Mouse (Mus musculus) liver, adult 2 months (tissue): ENCODE measurements around the gene Shkbp1. TPM values are rescaled to one million over a fixed set of nuclear protein-coding genes. Genes with fewer than 3 reads are reported as not detected.

Source experiments
- DNase-seq: peaks from one replicate; pipeline ENCODE4 v3.0.0-alpha.2; 2011; ENCODE audit warnings: low read depth, low spot score; ENCODE audit errors: extremely low read depth
- H3K27ac ChIP-seq: fragments of 200-500 bp; replicated peaks from 2 replicates; pipeline ENCODE4 v1.5.1; 2012; ENCODE audit warnings: low read depth, mild to moderate bottlenecking, control low read depth, inconsistent platforms, low read length; ENCODE audit not compliant: insufficient read depth
- H3K27me3 ChIP-seq: fragments of 200-500 bp; 2 replicates; pipeline ENCODE4 v1.6.1; 2012; ENCODE audit warnings: mild to moderate bottlenecking, moderate library complexity, low read length, inconsistent platforms; ENCODE audit not compliant: control insufficient read depth, insufficient read depth
- H3K36me3 ChIP-seq: fragments of 200-500 bp; 2 replicates; pipeline ENCODE4 v1.6.1; 2012; ENCODE audit warnings: low read length, inconsistent platforms; ENCODE audit not compliant: control insufficient read depth, insufficient read depth
- H3K4me1 ChIP-seq: fragments of 200-500 bp; 2 replicates; pipeline ENCODE4 v1.6.1; 2011; ENCODE audit warnings: low read length; ENCODE audit not compliant: control insufficient read depth, insufficient read depth
- H3K4me3 ChIP-seq: fragments of 200-500 bp; 2 replicates; pipeline ENCODE4 v1.5.1; 2011; ENCODE audit warnings: low read depth, mild to moderate bottlenecking, control low read depth, low read length, moderate library complexity; ENCODE audit not compliant: insufficient read depth
- H3K79me2 ChIP-seq: fragments of 200-500 bp; 2 replicates; pipeline ENCODE4 v1.6.1; 2012; ENCODE audit warnings: inconsistent platforms, mild to moderate bottlenecking, low read length, moderate library complexity; ENCODE audit not compliant: control insufficient read depth, insufficient read depth
- H3K9ac ChIP-seq: fragments of 200-500 bp; 2 replicates; pipeline ENCODE4 v1.6.1; 2012; ENCODE audit warnings: low read depth, mild to moderate bottlenecking, control low read depth, inconsistent platforms, low read length
- CTCF ChIP-seq: fragments of 200-500 bp; IDR thresholded peaks from 2 replicates; pipeline ENCODE4 v1.5.1; 2011; ENCODE audit warnings: low read depth, low read length, control low read depth
- POLR2A ChIP-seq: fragments of 200-500 bp; IDR thresholded peaks from 2 replicates; pipeline ENCODE4 v1.6.1; 2011; ENCODE audit warnings: low read length, control low read depth; ENCODE audit not compliant: insufficient read depth; ENCODE audit errors: extremely low read depth
- WGBS: fragments of 180-500 bp; shearing (Covaris S2); methylation state at CpG from one replicate; pipeline ENCODE4 v1.1.7; 2018; 5-methylcytosine and 5-hydroxymethylcytosine counted together
- polyA plus RNA-seq: library from polyadenylated mRNA; depleted of rRNA; stranded (reverse); fragments of >200 nt; gene quantifications from 2 replicates; pipeline ENCODE4 v1.2.3, GENCODE M21; 2012
- total RNA-seq: library from RNA; depleted of rRNA; stranded (reverse); fragments of >200 nt; gene quantifications from 2 replicates; pipeline ENCODE4 v1.2.3, GENCODE M21; 2014

The Shkbp1 gene
- total and polyA plus RNA-seq, 2 experiments = 3.6 to 23.9 TPM

DNA sequence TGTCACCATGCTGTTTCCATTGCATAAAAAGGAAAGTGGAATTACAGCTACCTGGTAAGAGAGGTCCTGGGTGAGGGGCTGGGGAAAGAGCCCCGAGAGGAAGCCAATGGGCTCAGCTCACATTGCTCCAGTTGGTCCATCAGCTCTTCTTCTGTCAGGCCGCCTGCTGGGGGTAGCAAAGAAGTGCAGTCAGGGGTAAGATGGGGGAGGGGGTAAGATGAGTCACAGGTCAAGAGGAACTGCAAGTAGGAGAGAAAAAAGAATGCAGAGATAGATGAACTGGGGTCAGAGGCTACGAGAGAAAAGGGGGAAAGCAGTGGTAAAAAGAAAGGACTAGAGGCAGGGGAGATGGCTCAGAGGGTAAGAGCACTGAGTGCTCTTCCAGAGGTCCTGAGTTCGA lies 13.2 kb downstream of the Shkbp1 start:
- DNase-seq = no peak
- H3K27me3 ChIP-seq = no peaks in the 10 kb centered on the region; the same call in 1 of the 2 replicates
- TF ChIP-seq CTCF (peak; percentile 25; the same call in 1 of the 2 replicates), POLR2A (no peak)
- H3K4me1 ChIP-seq = no peaks in the 10 kb centered on the region
- WGBS = 76% methylated on average over 4 of the region's 4 CpGs
- no peaks in the 10 kb centered on the region for H3K79me2 ChIP-seq
- no peak overlapping the region for H3K27ac ChIP-seq
- no peaks in the 10 kb centered on the region for H3K36me3 ChIP-seq
- H3K4me3 ChIP-seq = no peak overlapping the region
- no peak overlapping the region for H3K9ac ChIP-seq

DNA sequence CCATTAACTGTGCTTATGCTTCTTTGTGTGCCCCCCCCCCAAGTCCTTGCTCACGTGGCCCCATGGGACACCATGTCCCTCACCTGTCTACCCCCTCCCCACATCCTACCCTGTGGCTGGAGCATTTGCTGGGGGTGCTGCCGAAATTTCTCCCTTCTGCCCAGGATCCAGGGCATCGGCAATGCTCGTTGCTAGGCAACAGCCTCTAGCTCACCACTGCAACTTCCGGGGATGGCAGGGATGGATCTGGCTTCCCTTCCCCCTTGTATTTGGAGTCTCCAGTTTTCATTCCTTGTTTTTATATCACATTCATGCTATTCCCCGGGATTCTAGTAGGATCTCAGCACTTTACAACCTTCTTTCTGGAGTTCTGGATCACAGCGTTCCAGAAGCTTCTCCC lies 16.3 kb downstream of the Shkbp1 start:
- no peak overlapping the region for H3K9ac ChIP-seq
- DNase-seq = no peak
- no peaks in the 10 kb centered on the region for H3K79me2 ChIP-seq
- H3K4me3 ChIP-seq = no peak overlapping the region
- TF ChIP-seq POLR2A (no peak), CTCF (no peak)
- peaks cover 8% of the 10 kb centered on the region for H3K27me3 ChIP-seq
- no peak overlapping the region for H3K27ac ChIP-seq
- no peaks in the 10 kb centered on the region for H3K36me3 ChIP-seq
- no peaks in the 10 kb centered on the region for H3K4me1 ChIP-seq
- 54% methylated on average over 7 of the region's 7 CpGs for WGBS

DNA sequence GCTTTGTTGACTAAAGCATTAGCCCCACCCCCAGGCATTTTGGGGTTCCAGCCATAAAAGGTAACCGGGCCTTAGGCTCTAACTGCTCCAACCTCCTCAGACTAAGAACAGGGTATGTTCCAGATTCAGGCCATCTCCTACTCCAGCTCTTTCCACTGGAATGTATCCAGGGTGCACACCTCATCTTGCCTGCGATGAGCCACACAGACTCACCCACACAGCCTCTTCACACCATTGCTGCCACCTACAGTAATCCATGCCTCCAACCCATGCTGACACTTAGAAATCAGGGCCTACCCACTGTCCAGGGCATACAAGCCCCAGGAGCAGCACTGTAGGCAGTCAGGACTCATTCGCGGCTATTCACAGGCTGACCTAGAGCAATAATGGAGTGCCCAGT lies 16.7 kb downstream of the Shkbp1 start:
- Histone ChIP-seq H3K9ac (no peak overlapping the region), H3K36me3 (no peaks in the 10 kb centered on the region), H3K4me1 (no peaks in the 10 kb centered on the region), H3K79me2 (no peaks in the 10 kb centered on the region), H3K27me3 (peaks cover 8% of the 10 kb centered on the region), H3K4me3 (no peak overlapping the region), H3K27ac (no peak overlapping the region)
- TF ChIP-seq CTCF (no peak), POLR2A (no peak)
- WGBS = 78% methylated on average over 4 of the region's 4 CpGs
- no peak for DNase-seq

DNA sequence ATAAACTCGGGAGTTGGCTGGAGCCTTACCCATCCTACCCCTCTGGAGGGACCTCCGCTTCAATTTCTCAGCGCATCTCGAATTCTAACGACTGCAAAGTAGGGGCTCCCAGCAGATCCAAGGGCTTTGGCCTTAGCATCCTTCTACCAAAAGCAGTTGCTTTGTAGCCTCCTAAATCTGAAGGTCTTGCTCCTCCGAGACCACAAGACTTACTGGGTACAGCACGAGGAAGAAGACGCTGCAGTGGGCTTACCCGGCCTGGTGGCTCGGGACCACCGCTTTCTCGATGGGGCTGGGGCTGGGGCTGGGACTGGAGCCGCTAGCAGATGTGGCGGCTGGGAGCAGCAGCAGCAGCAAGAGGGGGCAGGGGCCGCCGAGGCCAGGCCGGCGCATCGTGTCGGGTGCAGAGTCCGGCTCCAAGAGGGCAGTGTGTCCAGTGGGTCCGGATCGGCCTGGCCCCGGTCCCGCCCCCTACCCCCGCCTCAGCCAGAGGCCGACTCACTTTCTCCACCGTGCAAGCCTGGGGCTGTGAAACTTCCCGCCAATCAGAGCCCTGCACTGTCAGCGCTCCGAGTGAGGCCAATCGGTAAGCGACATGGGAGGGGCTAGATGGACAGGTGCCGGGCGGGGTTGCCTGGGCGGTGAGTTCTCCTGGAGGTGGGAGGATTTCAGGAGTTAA lies 18.5 kb downstream of the Shkbp1 start, which contains the start of gene Ltbp4:
Gene Ltbp4 (minus strand): TSS at position 518 of the 679 bp plus-strand sequence.
- no peaks in the 10 kb centered on the region for H3K79me2 ChIP-seq
- peak; percentile 34 for DNase-seq
- TF ChIP-seq CTCF (no peak), POLR2A (no peak)
- H3K9ac ChIP-seq = no peak within 1 kb of the TSS
- H3K4me3 ChIP-seq = no peak within 1 kb of the TSS
- H3K27me3 ChIP-seq = peaks cover 8% of the 10 kb centered on the region
- H3K27ac ChIP-seq = no peak within 1 kb of the TSS
- no peaks in the 10 kb centered on the region for H3K36me3 ChIP-seq
- WGBS = 3% methylated on average over 35 of the region's 36 CpGs
- H3K4me1 ChIP-seq = no peaks in the 10 kb centered on the region

DNA sequence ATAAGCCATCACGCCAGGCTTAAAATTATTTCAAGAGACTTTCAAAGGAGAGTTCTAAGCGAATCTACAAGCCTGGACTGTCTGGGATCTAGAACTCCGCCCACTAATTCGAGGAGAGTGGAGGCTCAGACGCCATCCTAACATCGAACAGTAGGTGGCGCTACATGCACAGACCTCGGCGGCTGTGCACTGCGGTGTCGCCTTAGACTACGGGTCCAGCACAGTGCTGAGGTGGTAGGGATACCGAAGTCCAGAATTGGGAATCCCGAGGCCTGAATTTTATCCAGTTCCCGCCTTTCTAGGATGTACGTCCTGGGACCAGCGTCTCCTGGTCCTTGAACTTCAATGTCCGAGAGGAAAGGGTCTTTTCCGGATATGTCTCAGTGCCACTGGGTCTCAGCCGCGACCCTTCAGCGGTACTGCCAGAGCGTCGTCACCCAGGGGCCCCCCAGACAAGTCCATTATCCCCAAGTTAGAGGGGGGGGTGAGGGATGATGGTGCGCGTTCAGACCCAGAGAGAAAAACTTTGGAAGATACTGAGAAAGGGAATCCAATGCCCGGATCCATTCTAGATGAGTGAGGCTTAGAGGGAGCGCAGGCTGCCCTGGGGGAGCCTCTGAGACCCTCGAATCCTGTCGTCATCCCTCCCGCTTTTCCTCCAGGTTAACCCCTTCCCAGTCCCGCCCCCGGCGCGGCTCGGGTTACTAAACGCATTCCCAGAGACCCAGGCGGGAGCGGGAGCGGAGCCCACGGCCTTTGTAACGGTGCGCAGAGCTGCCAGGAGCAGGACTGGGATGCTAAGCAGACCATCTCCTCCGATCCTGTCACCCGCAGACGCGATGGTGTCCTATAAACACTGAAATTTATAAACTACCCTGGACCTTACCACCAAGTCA lies 19.6 kb downstream of the Shkbp1 start:
- Histone ChIP-seq H3K36me3 (no peaks in the 10 kb centered on the region), H3K27ac (no peak overlapping the region), H3K9ac (no peak overlapping the region), H3K27me3 (peaks cover 8% of the 10 kb centered on the region), H3K4me1 (no peaks in the 10 kb centered on the region), H3K79me2 (no peaks in the 10 kb centered on the region), H3K4me3 (no peak overlapping the region)
- WGBS = 3% methylated on average over 47 of the region's 47 CpGs
- peak; percentile 98 for TF ChIP-seq CTCF
- TF ChIP-seq POLR2A = no peak
- peak; percentile 44 for DNase-seq
